Mouse (Mus musculus): Measurements from ENCODE around the gene Olfr1260. TPM values are rescaled to one million over a fixed set of nuclear protein-coding genes. Genes with fewer than 3 reads are reported as not detected.

The Olfr1260 gene
- not detected for total RNA-seq (2021)

GRCm38 (mm10) chr2:89974184-89974583 lies at the start of gene Olfr1260:
Olfr1260 (plus strand) TSS chr2:89974340.
- DNase-seq = peak in 1 of 2 experiments; percentile 18

DNA sequence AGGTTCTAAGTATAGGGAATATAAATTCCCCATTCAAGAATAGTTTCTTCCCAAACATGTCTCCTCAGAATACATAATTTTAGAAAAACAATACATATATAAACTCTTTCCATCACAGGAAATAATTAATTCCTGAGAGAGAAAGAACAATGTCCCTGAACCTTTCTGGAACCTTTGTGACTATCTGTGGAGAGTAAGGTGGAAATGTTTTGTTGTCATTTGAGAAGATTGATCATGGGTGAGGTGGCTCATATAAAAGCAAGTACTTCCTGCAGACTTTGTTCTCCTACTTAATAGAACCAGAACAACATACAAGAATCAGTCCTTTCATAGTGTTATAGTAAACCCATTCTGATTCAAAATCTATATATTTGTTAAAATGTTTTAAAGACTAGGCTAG lies 47.1 kb upstream of the Olfr1260 start, which contains the start of gene Olfr1258:
Olfr1258 (plus strand) TSS at position 301 of the 400 bp plus-strand sequence.
- no peak for DNase-seq

DNA sequence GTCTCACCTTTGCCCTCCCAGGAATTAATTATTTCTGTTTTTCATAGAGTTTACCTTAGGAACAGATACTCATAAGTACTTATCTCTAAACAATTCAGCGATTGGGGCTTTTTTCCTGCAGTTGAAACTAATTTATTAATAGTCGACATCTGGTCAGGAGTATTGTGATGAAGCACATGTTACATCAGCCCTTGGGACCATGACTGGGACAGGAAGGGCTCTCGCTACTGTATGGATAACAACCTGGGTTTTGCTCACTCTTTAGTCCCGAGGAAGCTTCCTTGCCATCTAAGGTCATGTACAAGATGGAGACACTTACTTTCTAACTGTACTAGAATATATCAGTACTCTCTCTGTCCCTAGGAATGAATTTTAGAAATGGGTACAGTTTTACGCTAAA lies 25.6 kb upstream of the Olfr1260 start, which contains the start of gene Olfr1259:
Olfr1259 (minus strand) TSS at position 101 of the 400 bp plus-strand sequence.
- no peak for DNase-seq

DNA sequence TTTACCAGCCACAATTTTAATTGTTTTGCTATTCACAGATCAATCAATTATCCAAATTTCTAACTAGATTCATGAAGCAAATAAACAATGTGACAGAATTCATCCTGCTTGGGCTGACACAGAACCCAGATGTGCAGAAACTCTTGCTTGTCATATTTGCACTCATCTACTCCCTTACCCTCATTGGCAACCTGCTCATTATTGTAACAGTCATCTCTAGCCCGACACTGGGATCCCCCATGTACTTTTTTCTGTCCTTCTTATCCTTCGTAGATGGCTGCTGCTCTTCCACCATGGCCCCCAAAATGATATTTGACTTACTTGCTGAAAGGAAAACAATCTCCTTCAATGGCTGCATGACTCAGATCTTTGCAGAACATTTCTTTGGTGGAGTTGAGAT lies 3.6 kb downstream of the Olfr1260 start:
- no peak for DNase-seq

DNA sequence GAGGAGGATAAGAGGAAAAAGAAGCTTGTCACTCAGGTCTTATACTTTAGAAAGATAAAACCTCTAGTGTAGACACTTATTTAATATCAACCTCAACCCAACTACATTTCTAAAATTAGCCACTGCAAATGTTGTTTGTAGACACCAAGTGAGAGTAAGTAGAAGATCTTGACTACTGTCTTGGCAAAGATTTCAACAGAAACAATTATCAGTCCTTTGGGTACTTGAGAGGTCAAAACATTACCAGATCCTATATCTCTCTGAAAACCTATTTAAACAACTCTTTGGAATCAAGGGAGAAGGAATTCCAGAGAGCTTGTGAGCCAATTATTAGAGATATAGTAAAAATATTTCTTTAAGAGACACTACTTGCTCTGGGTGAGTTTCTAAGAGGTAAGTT lies 16.8 kb downstream of the Olfr1260 start, which contains the start of gene Olfr1261:
Olfr1261 (plus strand) TSS at position 301 of the 400 bp plus-strand sequence.
- no peak for DNase-seq

DNA sequence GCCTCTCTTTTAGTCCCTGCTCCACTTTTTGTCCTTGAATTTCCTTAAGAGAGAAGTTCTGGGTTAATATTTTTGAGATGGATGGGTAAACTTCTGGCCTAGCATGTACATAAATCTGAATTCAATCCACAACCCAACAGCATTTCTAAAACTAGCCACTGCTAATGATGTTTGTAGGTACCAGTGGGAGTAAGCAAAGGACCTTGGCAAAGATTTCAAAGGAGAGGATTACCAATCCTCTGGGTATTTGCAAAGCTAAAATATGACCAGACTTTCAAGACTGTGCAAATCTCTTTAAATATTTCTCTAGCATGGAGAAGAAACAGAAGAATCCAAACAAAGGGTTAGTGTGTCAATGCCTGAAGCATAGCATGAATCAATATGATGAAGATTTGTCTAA lies 25.7 kb downstream of the Olfr1260 start, which contains the start of gene Olfr1262:
Olfr1262 (plus strand) TSS at position 301 of the 400 bp plus-strand sequence.
- no peak for DNase-seq

DNA sequence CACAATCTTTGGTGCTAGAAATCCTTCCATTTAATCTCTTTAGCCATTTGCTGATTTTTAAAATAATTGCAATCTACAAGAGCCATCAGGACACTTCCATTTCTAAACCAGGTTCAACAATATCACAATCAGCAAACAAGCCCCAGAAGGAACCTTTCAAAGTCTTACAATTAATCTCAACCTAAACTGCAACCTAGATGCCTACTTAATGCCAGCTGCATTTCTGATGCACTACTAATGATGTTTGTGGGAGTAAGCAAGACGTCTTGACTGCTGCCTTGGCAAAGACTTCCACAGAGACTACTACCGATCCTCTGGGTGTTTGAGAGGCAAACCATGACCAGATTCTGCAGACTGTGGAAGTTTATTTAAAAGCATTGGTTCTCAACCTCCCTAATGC lies 37.7 kb downstream of the Olfr1260 start, which contains the start of gene Olfr1263:
Olfr1263 (plus strand) TSS at position 301 of the 400 bp plus-strand sequence.
- no peak for DNase-seq

GRCm38 (mm10) chr2:90025477-90025876 lies 51.3 kb downstream of the Olfr1260 start, which contains the start of gene Olfr1264:
Olfr1264 (minus strand) TSS chr2:90025577.
- DNase-seq = no peak

Other genes with a start within 250 kb of the Olfr1260 start
- gene Olfr1252, start 249.3 kb upstream of the Olfr1260 start, total RNA-seq (2021) = not detected
- gene Olfr1253, start 217.2 kb upstream of the Olfr1260 start, total RNA-seq (2021) = not detected
- gene Olfr1254, start 180.7 kb upstream of the Olfr1260 start, total RNA-seq (2021) = not detected
- gene Olfr1255, start 162.3 kb upstream of the Olfr1260 start, total RNA-seq (2021) = not detected
- under 1 TPM in 1 of 2 experiments, not detected in 1; 0.05 TPM for gene Olfr1256, start 132.8 kb upstream of the Olfr1260 start, total RNA-seq (2021)
- not detected for gene Olfr48, start 126.1 kb upstream of the Olfr1260 start, total RNA-seq (2021)
- gene Olfr1257, start 95.9 kb upstream of the Olfr1260 start, total RNA-seq (2021) = not detected
- not detected for gene Olfr1258, start 47.0 kb upstream of the Olfr1260 start, total RNA-seq (2021)
- gene Olfr1259, start 25.7 kb upstream of the Olfr1260 start, total RNA-seq (2021) = not detected
- not detected for gene Olfr1261, start 16.9 kb downstream of the Olfr1260 start, total RNA-seq (2021)
- not detected for gene Olfr1262, start 25.8 kb downstream of the Olfr1260 start, total RNA-seq (2021)
- gene Olfr1263, start 37.8 kb downstream of the Olfr1260 start, total RNA-seq (2021) = not detected
- gene Olfr1264, start 51.2 kb downstream of the Olfr1260 start, total RNA-seq (2021) = not detected
- gene Olfr1265, start 61.0 kb downstream of the Olfr1260 start, total RNA-seq (2021) = not detected
- not detected for gene Olfr140, start 89.3 kb downstream of the Olfr1260 start, total RNA-seq (2021)
- gene Olfr1269, start 147.1 kb downstream of the Olfr1260 start, total RNA-seq (2021) = not detected
- not detected for gene Olfr32, start 168.0 kb downstream of the Olfr1260 start, total RNA-seq (2021)
- not detected for gene Olfr1270, start 178.8 kb downstream of the Olfr1260 start, total RNA-seq (2021)